In the genomic region with DNA sequence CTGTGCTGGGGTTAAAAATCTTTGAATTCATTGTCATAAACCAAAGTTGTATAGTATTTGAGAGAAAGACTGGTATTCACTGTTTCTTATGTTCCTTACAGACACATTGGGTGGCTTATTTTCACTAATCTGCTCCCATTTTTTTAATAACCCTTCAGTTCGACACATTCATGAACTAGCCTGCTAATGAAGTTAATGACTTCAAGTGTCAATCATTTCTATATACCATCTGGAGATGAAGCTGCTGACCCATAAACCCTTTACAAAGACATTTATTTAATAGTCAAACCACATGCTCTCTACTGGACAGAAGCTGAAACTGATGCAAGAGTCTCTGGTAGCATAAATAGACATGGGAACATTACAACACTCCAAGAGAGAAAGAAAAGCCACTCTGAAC, we compare ENCODE assay signal across 17 mouse cellular contexts.
"Had no signal": no experiment of that assay in that cellular context is flagged by ENCODE, and none has a peak within 500 bp of the region (broad histone marks: within the 10 kb centered on the region; RNA-seq: fewer than 3 reads in every experiment).

No protein-coding gene starts in this region.

- H3K27ac ChIP-seq: midbrain, embryonic 10.5 days; midbrain, embryonic 12.5 days; neural tube, embryonic 13.5 days; neural tube, embryonic 15.5 days; stomach, embryonic 15.5 days; stomach, postnatal 0 days had no signal

- H3K9me3 ChIP-seq: midbrain, embryonic 10.5 days; midbrain, embryonic 12.5 days; neural tube, embryonic 13.5 days; neural tube, embryonic 15.5 days; stomach, embryonic 15.5 days had no signal

- H3K27me3 ChIP-seq: midbrain, embryonic 12.5 days; neural tube, embryonic 13.5 days; neural tube, embryonic 15.5 days; stomach, embryonic 15.5 days had no signal

- H3K4me1 ChIP-seq: midbrain, embryonic 10.5 days; midbrain, embryonic 12.5 days; neural tube, embryonic 13.5 days; neural tube, embryonic 15.5 days; stomach, embryonic 15.5 days had no signal

- DNase-seq: lung, adult 18-20 months; lung, embryonic 14.5 days; lung, postnatal 10 days; lung, postnatal 4 days; midbrain, embryonic 14.5 days; right cerebral cortex, adult 18-20 months; thymus, adult 2 months; thymus, postnatal 25 days; thymus, postnatal 4 days had no signal

- H3K4me3 ChIP-seq: midbrain, embryonic 10.5 days; midbrain, embryonic 12.5 days; myocyte; neural tube, embryonic 13.5 days; neural tube, embryonic 15.5 days; stomach, embryonic 15.5 days had no signal

- H3K36me3 ChIP-seq: midbrain, embryonic 10.5 days; midbrain, embryonic 12.5 days; neural tube, embryonic 13.5 days; neural tube, embryonic 15.5 days; stomach, embryonic 15.5 days had no signal

- H3K9ac ChIP-seq: lung, embryonic 14.5 days; midbrain, embryonic 12.5 days; neural tube, embryonic 13.5 days; neural tube, embryonic 15.5 days; stomach, embryonic 15.5 days had no signal

- ATAC-seq: midbrain, embryonic 16.5 days had no signal

- H3K4me2 ChIP-seq: lung, embryonic 14.5 days; midbrain, embryonic 12.5 days; neural tube, embryonic 13.5 days; neural tube, embryonic 15.5 days; stomach, embryonic 15.5 days had no signal
